Mouse (Mus musculus): ENCODE measurements around the gene Ptprg. TPM values are rescaled to one million over a fixed set of nuclear protein-coding genes. Genes with fewer than 3 reads are reported as not detected.

Ptprg gene
- polyA plus RNA-seq, 1 experiment from 2014 or later: 16.4 TPM

DNA sequence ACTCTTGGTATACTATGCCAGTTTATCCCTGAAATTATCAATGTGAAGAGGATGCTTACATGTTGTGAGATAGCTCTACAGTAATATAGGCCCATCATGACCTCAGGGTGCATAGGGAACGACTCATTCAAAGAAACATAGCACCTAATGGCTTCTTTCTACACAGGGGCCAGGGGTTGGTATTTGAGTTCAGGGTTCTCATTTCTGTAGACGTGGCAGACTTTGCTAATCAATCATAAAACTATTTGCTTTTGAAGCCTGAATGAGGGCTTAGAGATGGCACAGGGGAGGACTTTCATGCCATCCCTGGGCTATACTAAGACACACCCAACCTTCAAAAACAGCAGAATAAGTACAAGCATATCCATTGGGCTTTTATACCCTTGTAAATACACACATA lies 16.4 kb downstream of the Ptprg start:
- Histone ChIP-seq H3K27me3 (no peaks in the 10 kb centered on the region), H3K4me2 (no peak overlapping the region), H3K36me3 (no peaks in the 10 kb centered on the region), H3K9ac (no peak overlapping the region), H3K27ac (no peak overlapping the region), H3K9me3 (replicated peaks) (no peaks in the 10 kb centered on the region), H3K4me1 (replicated peaks) (peaks cover 10% of the 10 kb centered on the region), H3K4me3 (no peak overlapping the region)
- ATAC-seq (replicated peaks; ENCODE audit: insufficient number of reproducible peaks, insufficient read depth, low FRiP score, low read depth): no peak
- WGBS: 69% methylated on average over 2 of the region's 2 CpGs

DNA sequence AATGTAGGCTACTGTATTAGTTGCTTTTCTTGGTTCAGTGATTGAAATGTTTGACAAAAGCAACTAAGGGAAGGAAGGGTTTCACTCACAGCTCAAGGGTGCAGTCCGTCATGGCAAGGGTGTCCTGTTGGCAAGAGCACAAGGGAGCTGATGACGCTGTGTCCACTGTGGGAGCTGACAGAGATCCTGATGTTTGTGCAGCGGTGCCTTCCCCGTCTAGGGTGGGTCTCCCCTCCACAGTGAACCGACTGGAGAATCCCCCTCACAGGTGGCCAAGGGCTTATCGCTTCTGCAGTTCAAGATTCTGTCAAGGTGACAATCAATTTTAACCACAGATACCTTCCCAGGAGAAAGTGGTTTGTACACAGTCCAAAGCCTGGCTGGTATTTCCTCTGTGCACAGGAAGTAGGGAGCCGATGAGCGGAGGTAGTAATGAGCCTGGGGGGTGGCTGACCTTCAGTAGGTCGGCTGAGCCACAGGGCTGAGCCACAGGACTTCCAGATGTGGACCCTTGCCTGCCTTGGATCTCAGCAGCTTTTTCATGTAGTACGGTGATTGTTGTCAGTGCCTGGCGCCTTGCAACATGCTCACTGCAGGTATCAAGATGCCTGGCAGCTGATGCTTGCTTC lies 18.5 kb downstream of the Ptprg start:
- 61% methylated on average over 11 of the region's 11 CpGs for WGBS
- Histone ChIP-seq H3K9ac (no peak overlapping the region), H3K4me3 (no peak overlapping the region), H3K27ac (no peak overlapping the region), H3K27me3 (no peaks in the 10 kb centered on the region), H3K4me1 (replicated peaks) (peaks cover 10% of the 10 kb centered on the region), H3K36me3 (no peaks in the 10 kb centered on the region), H3K4me2 (no peak overlapping the region), H3K9me3 (replicated peaks) (no peaks in the 10 kb centered on the region)
- ATAC-seq (replicated peaks; ENCODE audit: insufficient number of reproducible peaks, insufficient read depth, low FRiP score, low read depth): no peak

DNA sequence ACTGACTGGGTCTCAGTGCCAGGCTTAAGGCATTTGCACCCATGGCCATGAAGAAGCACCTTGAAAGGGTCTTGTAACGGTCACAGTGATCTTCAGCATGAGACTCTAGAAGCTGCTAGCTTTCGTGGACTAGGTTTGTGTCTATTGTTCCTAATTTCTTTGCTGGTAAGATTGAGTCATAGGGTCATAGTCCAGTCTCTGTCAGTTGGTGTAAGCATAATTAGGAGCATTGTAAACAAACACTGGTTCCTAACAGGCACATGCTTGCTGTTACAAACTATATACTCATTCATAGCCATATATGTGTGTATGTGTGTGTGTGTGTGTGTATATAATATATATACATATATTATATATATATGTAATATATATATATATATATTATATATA lies 19.1 kb downstream of the Ptprg start:
- Histone ChIP-seq H3K4me3 (no peak overlapping the region), H3K9ac (no peak overlapping the region), H3K4me1 (replicated peaks) (peaks cover 10% of the 10 kb centered on the region), H3K4me2 (no peak overlapping the region), H3K27me3 (no peaks in the 10 kb centered on the region), H3K36me3 (no peaks in the 10 kb centered on the region), H3K27ac (no peak overlapping the region), H3K9me3 (replicated peaks) (no peaks in the 10 kb centered on the region)
- 81% methylated on average over 2 of the region's 2 CpGs for WGBS
- ATAC-seq (replicated peaks; ENCODE audit: insufficient number of reproducible peaks, insufficient read depth, low FRiP score, low read depth): no peak

DNA sequence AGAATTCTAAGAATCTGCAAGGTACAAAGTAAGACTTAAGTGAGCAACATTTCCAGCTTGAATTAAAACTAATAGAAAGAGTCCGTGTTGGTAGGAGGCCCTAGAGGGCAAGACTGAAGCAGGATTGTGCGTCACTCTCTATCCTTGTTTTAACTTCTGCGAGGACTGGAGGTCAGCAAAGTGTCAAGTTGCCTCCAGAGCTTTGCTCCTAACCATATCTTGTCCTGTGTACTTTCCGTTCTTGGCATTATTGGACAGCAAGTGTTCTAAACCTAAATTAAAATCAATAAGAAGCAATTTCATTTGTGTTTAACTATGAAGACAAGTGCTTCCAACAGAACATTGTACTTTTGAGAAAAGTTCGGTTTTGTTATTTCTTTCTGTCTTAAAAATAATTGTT lies 20.4 kb downstream of the Ptprg start:
- WGBS: 46% methylated on average over 5 of the region's 5 CpGs
- ATAC-seq (replicated peaks; ENCODE audit: insufficient number of reproducible peaks, insufficient read depth, low FRiP score, low read depth): no peak
- H3K4me1 ChIP-seq (replicated peaks): peaks cover 22% of the 10 kb centered on the region
- no peak overlapping the region for H3K4me3 ChIP-seq
- H3K27ac ChIP-seq: no peak overlapping the region
- no peaks in the 10 kb centered on the region for H3K9me3 ChIP-seq (replicated peaks)
- no peaks in the 10 kb centered on the region for H3K27me3 ChIP-seq
- no peak overlapping the region for H3K9ac ChIP-seq
- no peaks in the 10 kb centered on the region for H3K36me3 ChIP-seq
- no peak overlapping the region for H3K4me2 ChIP-seq

DNA sequence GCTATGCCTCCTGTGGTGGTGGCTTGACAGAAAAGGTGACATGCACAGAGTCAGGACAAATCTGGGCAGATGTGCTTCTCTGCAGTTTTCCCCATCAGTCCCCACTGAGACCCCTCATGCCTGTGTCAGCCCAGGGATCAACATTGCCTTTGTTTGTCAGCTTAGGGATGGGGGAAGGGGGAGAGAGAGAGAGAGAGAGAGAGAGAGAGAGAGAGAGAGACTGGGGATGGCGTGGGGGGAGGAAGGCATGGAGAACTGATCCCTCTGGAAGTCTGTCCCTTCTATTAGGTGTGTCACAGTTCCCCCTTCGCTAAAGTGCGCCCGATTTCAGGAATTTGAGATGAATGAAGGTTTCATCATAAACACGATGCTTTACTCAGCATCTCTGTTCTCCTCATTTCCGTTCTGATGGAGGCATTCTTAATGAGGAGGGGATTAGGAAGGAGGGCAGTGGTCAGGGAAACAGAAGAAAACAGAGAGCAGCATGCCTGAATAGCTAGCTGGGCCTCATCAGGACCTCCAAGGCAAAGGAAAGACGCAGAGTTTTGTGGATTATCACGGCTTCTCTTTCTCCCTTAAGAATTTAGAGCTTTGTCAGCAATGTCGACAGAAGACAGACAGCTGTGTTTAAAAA lies 24.1 kb downstream of the Ptprg start:
- H3K9ac ChIP-seq: no peak overlapping the region
- H3K4me3 ChIP-seq: no peak overlapping the region
- H3K4me1 ChIP-seq (replicated peaks): peaks cover 20% of the 10 kb centered on the region
- H3K9me3 ChIP-seq (replicated peaks): no peaks in the 10 kb centered on the region
- H3K27me3 ChIP-seq: no peaks in the 10 kb centered on the region
- ATAC-seq (replicated peaks; ENCODE audit: insufficient number of reproducible peaks, insufficient read depth, low FRiP score, low read depth): no peak
- H3K27ac ChIP-seq: no peak overlapping the region
- no peak overlapping the region for H3K4me2 ChIP-seq
- H3K36me3 ChIP-seq: no peaks in the 10 kb centered on the region
- WGBS: 43% methylated on average over 9 of the region's 9 CpGs

DNA sequence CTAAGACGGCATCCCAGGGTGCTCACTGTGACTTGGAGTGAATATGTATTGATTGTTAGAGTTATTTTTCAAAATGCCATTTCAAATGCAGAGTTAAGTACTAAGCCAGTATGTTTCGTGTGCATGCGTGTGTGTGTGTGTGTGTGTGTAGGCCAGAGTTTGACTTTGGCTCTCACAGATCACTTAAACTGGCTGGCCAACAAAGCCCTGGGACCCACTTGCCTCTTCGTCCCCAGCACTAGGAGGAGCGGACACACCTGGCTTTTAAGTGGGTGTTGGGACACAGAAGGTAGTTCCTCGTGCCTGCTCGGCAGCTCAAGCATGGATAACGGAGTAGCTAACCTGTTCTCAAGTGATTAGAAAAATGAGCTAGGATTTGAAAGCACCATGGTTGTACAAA lies 24.6 kb downstream of the Ptprg start:
- no peaks in the 10 kb centered on the region for H3K27me3 ChIP-seq
- no peak for ATAC-seq (replicated peaks; ENCODE audit: insufficient number of reproducible peaks, insufficient read depth, low FRiP score, low read depth)
- H3K36me3 ChIP-seq: no peaks in the 10 kb centered on the region
- H3K27ac ChIP-seq: no peak overlapping the region
- WGBS: 77% methylated on average over 8 of the region's 8 CpGs
- H3K4me2 ChIP-seq: no peak overlapping the region
- H3K4me3 ChIP-seq: no peak overlapping the region
- H3K4me1 ChIP-seq (replicated peaks): peaks cover 20% of the 10 kb centered on the region
- H3K9me3 ChIP-seq (replicated peaks): no peaks in the 10 kb centered on the region
- H3K9ac ChIP-seq: no peak overlapping the region

DNA sequence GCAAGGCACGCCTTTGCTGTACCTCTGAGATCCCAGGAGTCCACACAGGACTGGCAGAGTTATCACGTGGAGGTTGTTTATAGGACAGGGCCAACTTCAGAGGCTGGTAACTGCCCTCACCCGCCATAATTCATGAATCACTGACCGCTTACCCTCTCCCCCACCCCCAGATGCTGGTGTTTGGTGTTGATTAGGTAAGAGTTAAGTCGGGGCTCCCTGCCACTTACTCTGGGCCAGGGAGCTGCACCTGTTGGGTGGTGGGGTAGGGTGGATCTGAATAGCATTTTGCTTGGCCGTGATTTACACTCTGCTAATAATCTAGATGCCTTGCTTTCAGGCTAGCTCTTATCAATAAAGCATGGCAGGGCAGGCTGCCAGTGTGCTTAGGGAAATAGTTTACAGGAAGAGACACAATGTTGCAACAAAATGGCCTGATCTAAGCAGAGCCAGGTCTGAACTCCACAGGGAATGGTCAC lies 25.2 kb downstream of the Ptprg start:
- H3K4me2 ChIP-seq: peak overlapping the region; percentile 22; the same call in 1 of the 2 replicates
- 30% methylated on average over 6 of the region's 6 CpGs for WGBS
- no peaks in the 10 kb centered on the region for H3K9me3 ChIP-seq (replicated peaks)
- H3K36me3 ChIP-seq: no peaks in the 10 kb centered on the region
- H3K9ac ChIP-seq: no peak overlapping the region; the same call in 1 of the 2 replicates
- H3K4me1 ChIP-seq (replicated peaks): peaks cover 15% of the 10 kb centered on the region
- no peak for ATAC-seq (replicated peaks; ENCODE audit: insufficient number of reproducible peaks, insufficient read depth, low FRiP score, low read depth)
- H3K27me3 ChIP-seq: no peaks in the 10 kb centered on the region
- peak overlapping the region; percentile 28; the same call in 1 of the 2 replicates for H3K27ac ChIP-seq
- H3K4me3 ChIP-seq: no peak overlapping the region

DNA sequence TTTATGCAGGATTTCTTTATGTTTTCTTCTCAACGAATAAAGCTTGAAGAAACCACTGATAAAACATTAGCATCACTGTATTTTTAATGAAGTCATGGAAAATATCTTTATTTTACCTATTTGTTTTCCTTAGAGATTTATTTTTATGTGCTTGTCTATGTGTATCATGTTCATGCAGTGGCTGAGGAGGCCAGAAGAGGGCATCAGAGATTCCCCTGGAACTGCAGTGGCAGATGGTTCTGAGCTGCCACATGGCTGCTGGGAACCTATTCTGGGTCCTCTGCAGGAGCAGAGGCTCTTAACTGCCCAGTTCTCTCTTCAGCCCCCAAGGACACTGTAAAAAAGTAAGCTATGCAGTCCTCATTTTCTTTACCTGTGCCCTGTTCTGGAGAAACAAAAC lies 26.6 kb downstream of the Ptprg start:
- H3K4me3 ChIP-seq: no peak overlapping the region
- no peak for ATAC-seq (replicated peaks; ENCODE audit: insufficient number of reproducible peaks, insufficient read depth, low FRiP score, low read depth)
- H3K27me3 ChIP-seq: no peaks in the 10 kb centered on the region
- no peaks in the 10 kb centered on the region for H3K9me3 ChIP-seq (replicated peaks)
- no peak overlapping the region for H3K9ac ChIP-seq
- 78% methylated on average over 1 of the region's 1 CpGs for WGBS
- peaks cover 18% of the 10 kb centered on the region for H3K4me1 ChIP-seq (replicated peaks)
- no peak overlapping the region for H3K4me2 ChIP-seq
- H3K36me3 ChIP-seq: no peaks in the 10 kb centered on the region
- H3K27ac ChIP-seq: no peak overlapping the region

DNA sequence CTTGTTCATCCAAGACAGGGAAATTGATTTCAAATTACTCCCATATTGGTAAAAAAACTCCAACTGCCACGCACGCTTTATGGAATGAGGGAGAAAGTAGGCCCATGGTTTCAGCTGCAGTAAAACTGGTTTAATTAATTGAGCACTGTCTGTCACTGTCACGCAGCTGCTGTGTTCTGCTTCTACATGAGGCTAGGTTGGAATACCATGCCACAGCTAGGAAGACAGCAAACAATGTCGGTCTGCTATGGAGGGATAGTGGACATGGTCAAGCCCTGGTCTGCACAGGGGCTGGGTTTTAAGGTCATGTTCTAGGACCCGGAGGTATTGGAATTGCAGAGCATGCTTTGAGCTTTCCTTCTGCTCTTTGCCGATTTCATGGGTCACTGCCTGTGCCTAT lies 30.9 kb downstream of the Ptprg start:
- H3K27me3 ChIP-seq: no peaks in the 10 kb centered on the region
- no peak overlapping the region for H3K27ac ChIP-seq
- no peak overlapping the region for H3K4me2 ChIP-seq
- 0 out of 2 replicates have a peak, but pooled peaks cover 3% of the 10 kb centered on the region for H3K4me1 ChIP-seq (replicated peaks)
- 78% methylated on average over 6 of the region's 6 CpGs for WGBS
- H3K9me3 ChIP-seq (replicated peaks): no peaks in the 10 kb centered on the region
- no peaks in the 10 kb centered on the region for H3K36me3 ChIP-seq
- no peak for ATAC-seq (replicated peaks; ENCODE audit: insufficient number of reproducible peaks, insufficient read depth, low FRiP score, low read depth)
- H3K9ac ChIP-seq: no peak overlapping the region
- no peak overlapping the region for H3K4me3 ChIP-seq

DNA sequence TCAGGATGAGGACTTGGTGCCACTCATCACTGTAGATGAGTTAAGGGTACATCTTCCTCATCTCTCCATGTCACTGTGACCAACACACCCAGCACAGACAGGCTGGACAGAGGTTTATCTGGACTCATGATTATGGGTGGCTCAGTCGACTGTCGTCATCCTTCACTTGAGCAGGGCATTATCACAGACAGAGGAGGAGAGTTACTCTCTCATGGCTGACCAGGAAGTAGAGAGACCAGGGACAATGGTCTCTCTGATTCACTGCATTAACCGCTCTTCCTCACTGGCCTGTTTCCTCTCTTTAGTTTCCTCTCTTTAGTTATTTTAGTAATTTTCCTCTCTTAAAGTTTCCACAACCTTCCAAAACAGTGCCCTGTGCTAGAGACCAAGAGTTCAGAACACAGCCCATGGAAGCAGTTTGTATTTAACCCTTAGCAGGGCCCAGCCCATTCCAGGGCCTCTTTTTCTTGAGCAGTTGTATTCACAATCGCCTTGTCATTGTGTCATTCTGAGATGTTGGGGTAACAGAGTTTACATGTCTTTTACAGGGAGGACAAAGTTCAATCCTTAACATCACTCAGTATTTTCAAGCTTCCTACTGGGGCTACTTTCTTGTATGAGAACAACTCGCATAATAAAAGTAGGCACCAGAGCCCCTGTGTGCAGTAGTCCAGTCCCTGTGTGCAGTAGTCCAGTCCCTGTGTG lies 31.7 kb downstream of the Ptprg start:
- Histone ChIP-seq H3K9me3 (replicated peaks) (no peaks in the 10 kb centered on the region), H3K4me3 (no peak overlapping the region), H3K36me3 (no peaks in the 10 kb centered on the region), H3K4me2 (no peak overlapping the region), H3K9ac (no peak overlapping the region), H3K4me1 (replicated peaks) (0 out of 2 replicates have a peak, but pooled peaks cover 3% of the 10 kb centered on the region), H3K27ac (no peak overlapping the region), H3K27me3 (no peaks in the 10 kb centered on the region)
- no peak for ATAC-seq (replicated peaks; ENCODE audit: insufficient number of reproducible peaks, insufficient read depth, low FRiP score, low read depth)
- 58% methylated on average over 5 of the region's 5 CpGs for WGBS

DNA sequence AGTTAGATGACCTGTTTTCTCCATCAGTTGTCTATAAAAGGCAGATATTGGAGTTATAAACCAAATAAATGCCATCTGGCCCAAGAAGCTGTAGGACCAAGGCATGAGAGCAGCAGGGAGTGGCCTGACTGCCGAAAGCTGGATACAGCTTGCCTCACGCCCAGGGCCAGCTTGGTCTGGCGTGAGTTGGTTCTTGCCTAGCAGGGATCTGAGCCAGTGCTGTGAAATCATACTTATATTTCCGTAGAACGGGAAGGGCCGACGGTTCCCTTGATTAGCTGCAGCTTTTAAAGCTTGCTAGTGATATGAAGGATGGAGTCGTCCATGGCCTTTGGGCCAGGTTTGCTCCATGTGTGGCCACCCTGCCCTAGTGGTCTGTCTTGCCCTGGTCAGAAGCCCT lies 37.1 kb downstream of the Ptprg start:
- no peak for ATAC-seq (replicated peaks; ENCODE audit: insufficient number of reproducible peaks, insufficient read depth, low FRiP score, low read depth)
- H3K4me3 ChIP-seq: no peak overlapping the region
- no peaks in the 10 kb centered on the region for H3K9me3 ChIP-seq (replicated peaks)
- 60% methylated on average over 8 of the region's 8 CpGs for WGBS
- no peak overlapping the region for H3K4me2 ChIP-seq
- peaks cover 3% of the 10 kb centered on the region; the same call in 1 of the 2 replicates for H3K4me1 ChIP-seq (replicated peaks)
- no peak overlapping the region for H3K27ac ChIP-seq
- H3K36me3 ChIP-seq: no peaks in the 10 kb centered on the region
- H3K27me3 ChIP-seq: no peaks in the 10 kb centered on the region
- H3K9ac ChIP-seq: no peak overlapping the region

Data from heart, embryonic 15.5 days (tissue).